Mouse (Mus musculus) intestine, embryonic 14.5 days (tissue): ENCODE data around the gene Ascc1. TPM values are rescaled to one million over a fixed set of nuclear protein-coding genes. Genes with fewer than 3 reads are reported as not detected.

ENCODE experiments used
- ATAC-seq: fragments of 200-750 bp; cut with Nextera tagmentation; replicated peaks from 2 replicates; pipeline ENCODE4 v1.8.0; 2017; ENCODE audit warnings: low read depth, moderate number of reproducible peaks, moderate TSS enrichment, moderate library complexity; ENCODE audit not compliant: low FRiP score, low TSS enrichment
- DNase-seq: peaks from one replicate; pipeline ENCODE4 v3.0.0-alpha.2; 2018; ENCODE audit warnings: low spot score
- H3K27ac ChIP-seq: fragments of 300-500 bp; sonication (generic); 2 replicates; pipeline ENCODE4 v1.5.1; 2014; ENCODE audit warnings: low read depth, mild to moderate bottlenecking, control low read depth
- H3K27me3 ChIP-seq: fragments of 300-500 bp; sonication (generic); replicated peaks from 2 replicates; pipeline ENCODE4 v1.6.1; 2014; ENCODE audit warnings: low read length, control low read depth; ENCODE audit not compliant: control insufficient read depth, insufficient read depth
- H3K36me3 ChIP-seq: fragments of 300-500 bp; sonication (generic); 2 replicates; pipeline ENCODE4 v1.6.1; 2014; ENCODE audit warnings: low read length, control low read depth; ENCODE audit not compliant: control insufficient read depth, insufficient read depth
- H3K4me1 ChIP-seq: fragments of 300-500 bp; sonication (generic); replicated peaks from 2 replicates; pipeline ENCODE4 v1.6.1; 2014; ENCODE audit warnings: low read length, control low read depth, mixed read lengths; ENCODE audit not compliant: control insufficient read depth, insufficient read depth
- H3K4me2 ChIP-seq: fragments of 300-500 bp; sonication (generic); 2 replicates; pipeline ENCODE4 v1.6.1; 2014; ENCODE audit warnings: low read length
- H3K4me3 ChIP-seq: fragments of 300-500 bp; sonication (generic); 2 replicates; pipeline ENCODE4 v1.5.1; 2014; ENCODE audit warnings: low read depth, low read length, control low read depth, mixed read lengths
- H3K9ac ChIP-seq: fragments of 300-500 bp; sonication (generic); 2 replicates; pipeline ENCODE4 v1.6.1; 2014; ENCODE audit warnings: mild to moderate bottlenecking, low read length
- H3K9me3 ChIP-seq: fragments of 300-500 bp; sonication (generic); 2 replicates; pipeline ENCODE4 v1.6.1; 2016; ENCODE audit warnings: low read length, control low read depth; ENCODE audit not compliant: control insufficient read depth
- WGBS: fragments of 180-500 bp; shearing (Covaris S2); extraction: QIAGEN DNeasy Blood & Tissue Kit; methylation state at CpG from one replicate; pipeline ENCODE4 v1.1.7; 2014; 5-methylcytosine and 5-hydroxymethylcytosine counted together
- polyA plus RNA-seq: library from polyadenylated mRNA; unstranded; fragments of >200 nt; fragmentation: Nextera tagmentation; extraction: Ambion mirVana; gene quantifications from 2 replicates; pipeline ENCODE4 v1.2.1, GENCODE M21; 2014

The Ascc1 gene
- polyA plus RNA-seq, 1 experiment from 2014 or later: 48.2 TPM

DNA sequence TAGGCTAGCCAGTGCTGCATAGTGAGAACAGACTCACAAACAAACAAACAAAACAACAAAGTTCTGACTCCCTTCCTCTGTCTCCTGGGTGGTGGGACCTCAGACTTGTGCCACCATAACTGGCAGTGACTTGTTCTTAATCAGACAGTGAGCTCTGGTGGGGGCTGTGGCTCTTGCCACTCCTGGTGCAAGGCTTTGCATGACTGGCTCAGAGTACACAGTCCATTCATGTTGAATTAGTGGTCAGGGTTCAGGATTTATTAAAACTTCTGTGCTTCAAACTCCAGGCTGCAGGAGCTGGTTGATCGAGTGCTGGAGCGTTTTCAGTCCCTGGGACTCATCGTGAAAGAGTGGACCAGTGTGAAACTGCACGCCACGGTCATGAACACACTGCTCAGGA, 59.6 kb downstream of the Ascc1 start:
- no peak for DNase-seq
- no peak overlapping the region for H3K4me2 ChIP-seq
- H3K36me3 ChIP-seq: 0 out of 2 replicates have a peak, but pooled peaks cover 6% of the 10 kb centered on the region
- no peak overlapping the region for H3K9ac ChIP-seq
- no peak overlapping the region for H3K27ac ChIP-seq
- peaks cover 7% of the 10 kb centered on the region; the same call in 1 of the 2 replicates for H3K9me3 ChIP-seq
- ATAC-seq: no peak
- H3K4me3 ChIP-seq: no peak overlapping the region
- WGBS: 82% methylated on average over 5 of the region's 5 CpGs
- H3K4me1 ChIP-seq: no peaks in the 10 kb centered on the region
- no peaks in the 10 kb centered on the region for H3K27me3 ChIP-seq

DNA sequence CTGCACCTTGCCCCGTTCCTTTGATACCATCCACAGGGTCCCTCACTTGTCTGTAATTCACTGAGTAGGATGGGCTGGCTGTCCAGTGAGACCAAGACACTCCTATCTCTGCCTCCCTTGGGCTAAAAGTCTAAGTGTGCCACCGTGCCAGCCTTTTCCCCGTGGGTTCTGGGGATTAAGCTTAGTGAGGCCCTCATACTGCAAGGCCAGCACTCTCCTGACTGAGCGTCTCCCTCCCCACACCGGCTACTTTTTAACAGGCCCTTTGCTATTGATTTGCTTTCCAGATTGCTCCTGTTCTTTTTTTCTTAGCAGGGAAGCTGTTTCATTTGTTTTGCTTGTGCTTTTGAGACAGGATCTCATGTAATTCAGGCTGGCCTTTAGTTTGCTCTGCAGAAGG, 60.3 kb downstream of the Ascc1 start:
- WGBS: 44% methylated on average over 5 of the region's 5 CpGs
- DNase-seq (no peak), ATAC-seq (no peak)
- no peak overlapping the region for H3K4me2 ChIP-seq
- H3K27ac ChIP-seq: no peak overlapping the region
- no peaks in the 10 kb centered on the region for H3K27me3 ChIP-seq
- H3K9me3 ChIP-seq: no peaks in the 10 kb centered on the region; the same call in 1 of the 2 replicates
- H3K36me3 ChIP-seq: 0 out of 2 replicates have a peak, but pooled peaks cover 6% of the 10 kb centered on the region
- H3K4me3 ChIP-seq: no peak overlapping the region
- no peaks in the 10 kb centered on the region for H3K4me1 ChIP-seq
- H3K9ac ChIP-seq: no peak overlapping the region

DNA sequence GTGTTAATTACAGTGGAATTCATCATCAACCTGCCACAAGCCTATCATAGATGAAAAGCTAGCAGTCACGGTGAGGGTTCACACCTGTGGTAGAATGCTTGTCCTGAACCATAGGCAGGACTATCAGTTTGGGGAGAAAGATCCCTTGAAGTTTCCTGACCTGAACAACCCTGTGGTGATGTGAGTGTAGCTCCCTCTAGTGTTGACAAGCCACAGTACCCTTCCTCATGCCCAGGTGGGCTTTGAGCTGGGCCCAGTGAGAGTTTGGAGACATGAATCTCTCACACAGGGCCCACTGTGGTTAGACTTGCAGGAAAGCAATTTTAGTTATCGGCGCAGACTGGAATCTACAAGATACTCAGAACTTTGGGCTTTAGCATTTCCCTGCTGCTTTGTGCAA, 63.9 kb downstream of the Ascc1 start:
- no peak for DNase-seq
- 70% methylated on average over 3 of the region's 3 CpGs for WGBS

DNA sequence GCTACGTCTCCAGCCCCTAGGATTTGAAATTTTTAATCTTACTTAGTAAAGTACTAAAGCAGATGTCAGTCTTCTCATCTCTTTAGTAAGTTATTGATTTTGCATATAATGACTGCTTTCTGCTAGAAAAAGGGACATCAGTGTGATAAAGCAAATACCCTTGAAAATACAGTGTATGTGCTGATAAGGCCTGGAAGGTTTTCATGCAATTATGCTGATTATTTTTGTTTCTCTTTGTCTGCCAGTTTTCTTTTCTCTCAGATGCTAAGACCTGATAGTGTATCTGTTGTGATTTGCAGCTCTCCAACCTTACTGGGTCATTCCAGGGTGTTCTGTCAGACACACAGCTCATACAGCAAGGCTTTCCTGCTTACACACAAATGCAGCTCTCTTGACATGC, 72.6 kb downstream of the Ascc1 start:
- H3K9me3 ChIP-seq: no peaks in the 10 kb centered on the region
- no peak for ATAC-seq
- peaks cover 10% of the 10 kb centered on the region; the same call in 1 of the 2 replicates for H3K4me1 ChIP-seq
- H3K27ac ChIP-seq: no peak overlapping the region
- no peak overlapping the region for H3K4me3 ChIP-seq
- H3K36me3 ChIP-seq: no peaks in the 10 kb centered on the region
- 94% methylated on average over 1 of the region's 1 CpGs for WGBS
- no peaks in the 10 kb centered on the region for H3K27me3 ChIP-seq
- no peak overlapping the region for H3K4me2 ChIP-seq
- no peak for DNase-seq
- no peak overlapping the region for H3K9ac ChIP-seq

More for the DNA sequence above, 63.9 kb downstream of the Ascc1 start:
- Histone ChIP-seq H3K4me3 (no peak overlapping the region), H3K36me3 (0 out of 2 replicates have a peak, but pooled peaks cover 6% of the 10 kb centered on the region), H3K9me3 (no peaks in the 10 kb centered on the region), H3K4me1 (no peaks in the 10 kb centered on the region), H3K27me3 (no peaks in the 10 kb centered on the region), H3K9ac (no peak overlapping the region), H3K27ac (no peak overlapping the region), H3K4me2 (no peak overlapping the region)
- no peak for ATAC-seq

DNA sequence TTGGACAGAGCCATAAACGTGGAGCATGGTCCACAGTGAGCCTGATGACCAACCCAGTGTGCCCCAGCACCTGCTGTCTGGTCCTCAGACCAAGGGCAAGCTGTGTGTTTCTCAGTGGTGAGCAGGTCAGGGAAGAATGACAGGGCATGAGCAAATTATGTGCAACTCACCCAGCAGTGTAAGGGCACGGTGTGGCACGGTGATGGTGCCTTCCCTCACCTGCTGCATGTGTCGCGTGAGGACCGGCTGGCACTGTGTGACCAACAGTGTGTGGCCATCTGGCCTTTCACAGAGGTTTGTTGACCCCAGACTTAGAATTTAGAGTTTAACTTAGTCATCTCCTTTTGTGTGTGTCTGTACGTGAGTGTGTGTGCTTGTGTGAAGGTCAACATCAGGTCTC, 74.6 kb downstream of the Ascc1 start:
- Histone ChIP-seq H3K9ac (no peak overlapping the region), H3K27ac (no peak overlapping the region), H3K4me3 (no peak overlapping the region), H3K36me3 (no peaks in the 10 kb centered on the region), H3K27me3 (no peaks in the 10 kb centered on the region), H3K9me3 (no peaks in the 10 kb centered on the region), H3K4me1 (peaks cover 26% of the 10 kb centered on the region), H3K4me2 (no peak overlapping the region)
- WGBS: 92% methylated on average over 7 of the region's 7 CpGs
- no peak for DNase-seq
- ATAC-seq: no peak

DNA sequence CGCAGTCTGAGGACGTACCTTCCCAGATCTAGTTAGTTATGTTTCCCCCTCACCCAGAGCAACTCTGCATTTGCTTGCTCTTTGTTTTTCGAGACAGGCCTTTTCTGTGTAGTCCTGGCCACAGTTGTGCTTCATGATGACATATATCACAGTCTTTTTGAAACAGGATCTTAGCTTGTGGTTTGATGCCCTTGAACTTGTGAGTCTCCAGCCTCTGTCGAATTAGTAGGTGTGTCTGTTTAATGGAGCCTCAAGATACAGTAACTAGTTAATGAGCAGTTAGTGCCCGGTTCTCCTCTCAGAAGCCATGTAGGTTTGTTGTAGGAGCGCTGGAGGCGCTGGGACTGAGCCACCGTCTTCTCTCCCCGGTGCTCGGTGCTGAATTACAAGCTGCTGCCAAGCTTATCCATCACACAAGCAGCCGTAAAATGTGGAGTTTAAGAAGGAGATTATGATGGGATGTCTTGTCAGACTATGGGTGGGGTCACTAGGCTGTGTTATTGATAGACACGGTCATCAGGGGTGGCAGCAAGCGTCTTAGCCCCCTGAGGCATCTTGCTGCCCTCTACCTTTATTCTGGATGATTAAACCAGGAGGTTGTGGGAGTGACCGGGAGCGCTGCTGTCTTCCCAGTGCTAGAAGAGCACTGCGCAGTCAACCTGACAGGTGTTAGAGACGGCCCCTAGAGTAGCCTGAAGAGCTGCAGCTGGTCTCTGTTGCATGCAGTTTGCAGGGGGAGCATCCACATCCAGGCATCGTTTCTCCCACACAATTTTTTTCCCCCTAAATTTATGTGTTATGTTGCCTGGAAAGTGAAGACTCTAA, 75.3 kb downstream of the Ascc1 start:
- Histone ChIP-seq H3K4me1 (peaks cover 28% of the 10 kb centered on the region), H3K27me3 (no peaks in the 10 kb centered on the region), H3K9me3 (no peaks in the 10 kb centered on the region), H3K4me3 (no peak overlapping the region), H3K9ac (no peak overlapping the region), H3K4me2 (no peak overlapping the region), H3K36me3 (no peaks in the 10 kb centered on the region), H3K27ac (no peak overlapping the region)
- no peak for DNase-seq
- WGBS: 45% methylated on average over 18 of the region's 18 CpGs
- no peak for ATAC-seq

DNA sequence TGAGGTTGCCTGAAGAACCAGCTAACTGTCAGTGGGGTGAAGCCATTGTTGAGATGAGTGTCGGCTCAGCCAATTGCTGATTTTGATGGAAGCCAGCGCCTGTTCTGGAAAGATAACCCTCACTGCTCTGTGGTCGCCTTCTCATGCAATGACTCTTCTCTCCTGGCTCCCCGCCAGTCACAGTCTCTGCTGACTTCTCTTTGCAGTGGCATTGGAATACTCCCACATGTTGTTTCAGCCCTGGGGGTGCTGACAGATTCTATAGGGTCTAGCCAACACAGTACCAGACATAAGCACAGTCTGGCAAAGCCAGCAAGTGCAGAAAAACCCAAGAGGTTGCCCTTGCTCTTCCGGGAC, 75.9 kb downstream of the Ascc1 start:
- Histone ChIP-seq H3K4me1 (peaks cover 28% of the 10 kb centered on the region), H3K4me2 (no peak overlapping the region), H3K27ac (no peak overlapping the region), H3K36me3 (no peaks in the 10 kb centered on the region), H3K9ac (no peak overlapping the region), H3K27me3 (no peaks in the 10 kb centered on the region), H3K9me3 (no peaks in the 10 kb centered on the region), H3K4me3 (no peak overlapping the region)
- no peak for DNase-seq
- 34% methylated on average over 5 of the region's 5 CpGs for WGBS
- no peak for ATAC-seq

DNA sequence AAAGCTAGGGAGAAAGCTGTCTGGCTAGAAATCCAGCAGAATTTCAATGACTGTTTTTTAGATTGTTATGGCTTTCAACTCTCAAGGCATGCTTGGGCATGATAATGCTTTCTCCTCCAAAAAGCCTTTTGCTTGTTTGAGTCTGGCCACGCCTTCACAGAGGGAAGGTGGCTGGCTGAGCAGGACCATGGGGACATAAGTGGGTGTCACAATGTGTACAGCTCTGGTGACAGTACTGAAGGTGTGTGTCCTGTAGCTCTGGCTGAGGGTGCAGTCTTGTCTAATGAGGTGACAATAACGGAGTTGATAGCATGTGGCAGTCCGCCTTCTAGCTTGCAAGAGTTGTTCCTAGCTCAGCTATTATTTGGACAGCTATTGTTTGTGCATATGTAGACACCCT, 77.6 kb downstream of the Ascc1 start:
- H3K9ac ChIP-seq: no peak overlapping the region
- 87% methylated on average over 3 of the region's 3 CpGs for WGBS
- H3K36me3 ChIP-seq: no peaks in the 10 kb centered on the region
- no peak overlapping the region for H3K27ac ChIP-seq
- ATAC-seq (no peak), DNase-seq (no peak)
- H3K4me1 ChIP-seq: peaks cover 28% of the 10 kb centered on the region
- no peaks in the 10 kb centered on the region for H3K27me3 ChIP-seq
- no peak overlapping the region for H3K4me2 ChIP-seq
- H3K9me3 ChIP-seq: no peaks in the 10 kb centered on the region
- H3K4me3 ChIP-seq: no peak overlapping the region

DNA sequence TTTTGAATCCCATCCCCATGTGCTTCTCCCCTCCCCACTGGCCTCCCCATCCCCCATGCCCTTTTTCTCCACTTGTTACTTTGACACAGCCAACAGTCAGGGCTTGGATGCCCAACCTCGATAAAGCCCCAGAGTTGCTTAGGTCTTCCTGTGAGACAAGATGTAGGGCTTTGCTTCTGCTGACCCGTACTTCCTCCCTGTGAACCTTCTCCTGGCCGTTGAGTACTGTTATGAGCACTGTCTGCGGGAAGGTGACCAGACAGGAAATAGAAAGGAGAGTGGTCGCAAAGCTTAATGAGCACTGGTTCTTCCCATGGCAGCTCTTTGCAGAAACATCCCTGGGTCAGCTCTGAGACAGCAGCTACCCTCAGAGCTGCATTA, 78.0 kb downstream of the Ascc1 start:
- no peak overlapping the region for H3K4me3 ChIP-seq
- H3K36me3 ChIP-seq: no peaks in the 10 kb centered on the region
- H3K27me3 ChIP-seq: no peaks in the 10 kb centered on the region
- WGBS: 16% methylated on average over 5 of the region's 5 CpGs
- no peak for ATAC-seq
- no peak overlapping the region for H3K4me2 ChIP-seq
- no peaks in the 10 kb centered on the region for H3K9me3 ChIP-seq
- peaks cover 28% of the 10 kb centered on the region for H3K4me1 ChIP-seq
- H3K9ac ChIP-seq: no peak overlapping the region
- no peak for DNase-seq
- H3K27ac ChIP-seq: 0 out of 2 replicates have a peak overlapping the region, but pooled peaks have one; percentile 12
